Comparison of ENCODE assay signal across 8 mouse cellular contexts in genomic region chr5:24586106-24586505, GRCm38 (mm10). TPM values are rescaled to one million over a fixed set of nuclear protein-coding genes. Genes with fewer than 3 reads are reported as not detected.
DNase-seq lines count a peak whose midpoint lies in the region; ATAC-seq lines count a peak whose summit lies in the region.

No protein-coding gene starts in this region.

- no peak for DNase-seq in heart, postnatal 4 days
- DNase-seq in Muller cell, postnatal 12 days (ENCODE audit: inconsistent ontology term), result peak; percentile 28
- no peak for DNase-seq in hindbrain, embryonic 11.5 days (ENCODE audit: low spot score)
- no peak for DNase-seq in midbrain, embryonic 10.5 days (ENCODE audit: low spot score)
- DNase-seq in cerebellum, postnatal 36 days, result no peak
- no peak for DNase-seq in gastrocnemius, postnatal 14 days
- DNase-seq in thymus, postnatal 25 days, result no peak

- no peak for ATAC-seq in heart, embryonic 16.5 days (replicated peaks; ENCODE audit: extremely low read depth, insufficient read depth, low FRiP score)
- ATAC-seq in hindbrain, embryonic 11.5 days (ENCODE audit: low FRiP score), result peak; percentile 52

- no peaks in the 10 kb centered on the region for H3K27me3 ChIP-seq in heart, embryonic 16.5 days (ENCODE audit: control insufficient read depth, insufficient read depth, low read length)
- no peaks in the 10 kb centered on the region for H3K27me3 ChIP-seq in hindbrain, embryonic 11.5 days (ENCODE audit: control insufficient read depth, insufficient read depth, low read length)
- peaks cover 7% of the 10 kb centered on the region; the same call in 1 of the 2 replicates for H3K27me3 ChIP-seq in midbrain, embryonic 10.5 days (ENCODE audit: low read depth, poor library complexity, severe bottlenecking)

- 7% methylated on average over 8 of the region's 8 CpGs for WGBS in heart, embryonic 16.5 days
- WGBS in hindbrain, embryonic 11.5 days, result 15% methylated on average over 8 of the region's 8 CpGs
- WGBS in midbrain, embryonic 10.5 days, result 13% methylated on average over 8 of the region's 8 CpGs

- peak overlapping the region; percentile 78 for H3K4me3 ChIP-seq in heart, embryonic 16.5 days (ENCODE audit: low read length)
- H3K4me3 ChIP-seq in hindbrain, embryonic 11.5 days (ENCODE audit: low read depth, low read length), result peak overlapping the region; percentile 65
- peak overlapping the region; percentile 94 for H3K4me3 ChIP-seq in midbrain, embryonic 10.5 days

- intact Hi-C loops in gastrocnemius, postnatal 14 days (cut with DNase I; ENCODE audit: low total_unique reads), result no loop called here

- peaks cover 14% of the 10 kb centered on the region; the same call in 1 of the 2 replicates for H3K36me3 ChIP-seq in heart, embryonic 16.5 days (ENCODE audit: control insufficient read depth, insufficient read depth)
- H3K36me3 ChIP-seq in hindbrain, embryonic 11.5 days (ENCODE audit: control insufficient read depth, insufficient read depth, low read length), result no peaks in the 10 kb centered on the region
- peaks cover 26% of the 10 kb centered on the region for H3K36me3 ChIP-seq in midbrain, embryonic 10.5 days

- peak overlapping the region; percentile 82 for H3K9ac ChIP-seq in heart, embryonic 16.5 days (ENCODE audit: low read length)
- H3K9ac ChIP-seq in hindbrain, embryonic 11.5 days (ENCODE audit: low read depth, low read length), result peak overlapping the region; percentile 72

- no peaks in the 10 kb centered on the region for H3K9me3 ChIP-seq in heart, embryonic 16.5 days (replicated peaks; ENCODE audit: control insufficient read depth, low read length)
- H3K9me3 ChIP-seq in hindbrain, embryonic 11.5 days (ENCODE audit: control insufficient read depth, low read length), result no peaks in the 10 kb centered on the region
- no peaks in the 10 kb centered on the region for H3K9me3 ChIP-seq in midbrain, embryonic 10.5 days (replicated peaks)

- H3K4me2 ChIP-seq in heart, embryonic 16.5 days (ENCODE audit: low read depth, low read length), result peak overlapping the region; percentile 91
- peak overlapping the region; percentile 68 for H3K4me2 ChIP-seq in hindbrain, embryonic 11.5 days (replicated peaks; ENCODE audit: low read depth, low read length)

- no peak overlapping the region for H3K27ac ChIP-seq in heart, embryonic 16.5 days (ENCODE audit: low read length)
- H3K27ac ChIP-seq in hindbrain, embryonic 11.5 days (ENCODE audit: low read depth, low read length), result no peak overlapping the region
- peak overlapping the region; percentile 87 for H3K27ac ChIP-seq in midbrain, embryonic 10.5 days (replicated peaks)

- peaks cover 18% of the 10 kb centered on the region for H3K4me1 ChIP-seq in heart, embryonic 16.5 days (ENCODE audit: control insufficient read depth, insufficient read depth, low read length)
- peaks cover 8% of the 10 kb centered on the region for H3K4me1 ChIP-seq in hindbrain, embryonic 11.5 days (replicated peaks; ENCODE audit: control insufficient read depth, insufficient read depth, low read length)
- peaks cover 37% of the 10 kb centered on the region for H3K4me1 ChIP-seq in midbrain, embryonic 10.5 days

RNA-seq across cellular contexts. Expression of gene Chpf2, which starts 0.4 kb away (rescaled TPM):
- polyA plus RNA-seq in heart, embryonic 16.5 days (2015; fragmentation: Nextera tagmentation; extraction: Ambion mirVana), result 14.4 and 14.8 TPM in 2 replicates
- 10 to 100 TPM; 19.9 to 21.6 TPM for total RNA-seq in heart, postnatal 4 days (2021)
- 8.6 and 8.7 TPM in 2 replicates for polyA plus RNA-seq in hindbrain, embryonic 11.5 days (2014; fragmentation: Nextera tagmentation; extraction: Ambion mirVana)
- polyA plus RNA-seq in midbrain, embryonic 10.5 days (2016; fragmentation: Nextera tagmentation; extraction: Ambion mirVana), result 14.8 and 19.7 TPM in 2 replicates
- total RNA-seq in gastrocnemius, postnatal 14 days (2021), result 10 to 100 TPM; 15.8 to 17.9 TPM

RNA-seq across cellular contexts. Expression of gene Abcf2, which starts 8.8 kb away (rescaled TPM):
- 68.1 and 72.6 TPM in 2 replicates for polyA plus RNA-seq in heart, embryonic 16.5 days (2015; fragmentation: Nextera tagmentation; extraction: Ambion mirVana)
- 10 to 100 TPM; 47.4 to 49.3 TPM for total RNA-seq in heart, postnatal 4 days (2021)
- polyA plus RNA-seq in hindbrain, embryonic 11.5 days (2014; fragmentation: Nextera tagmentation; extraction: Ambion mirVana), result 121 and 136 TPM in 2 replicates
- polyA plus RNA-seq in midbrain, embryonic 10.5 days (2016; fragmentation: Nextera tagmentation; extraction: Ambion mirVana), result 160 and 170 TPM in 2 replicates
- 10 to 100 TPM; 78.5 to 84.4 TPM for total RNA-seq in gastrocnemius, postnatal 14 days (2021)

RNA-seq across cellular contexts. Expression of gene 4931409K22Rik, which starts 29.5 kb away (rescaled TPM):
- not detected in 2 replicates for polyA plus RNA-seq in heart, embryonic 16.5 days (2015; fragmentation: Nextera tagmentation; extraction: Ambion mirVana)
- total RNA-seq in heart, postnatal 4 days (2021), result not detected
- polyA plus RNA-seq in hindbrain, embryonic 11.5 days (2014; fragmentation: Nextera tagmentation; extraction: Ambion mirVana), result 0.14 TPM in 1 of 2 replicates, not detected in the other
- 0.05 TPM in 1 of 2 replicates, not detected in the other for polyA plus RNA-seq in midbrain, embryonic 10.5 days (2016; fragmentation: Nextera tagmentation; extraction: Ambion mirVana)
- not detected for total RNA-seq in gastrocnemius, postnatal 14 days (2021)

RNA-seq across cellular contexts. Expression of gene Smarcd3, which starts 38.1 kb away (rescaled TPM):
- 47.4 and 48.3 TPM in 2 replicates for polyA plus RNA-seq in heart, embryonic 16.5 days (2015; fragmentation: Nextera tagmentation; extraction: Ambion mirVana)
- 10 to 100 TPM; 89.7 to 96.9 TPM for total RNA-seq in heart, postnatal 4 days (2021)
- polyA plus RNA-seq in hindbrain, embryonic 11.5 days (2014; fragmentation: Nextera tagmentation; extraction: Ambion mirVana), result 42.3 and 45.9 TPM in 2 replicates
- 32.4 and 44.8 TPM in 2 replicates for polyA plus RNA-seq in midbrain, embryonic 10.5 days (2016; fragmentation: Nextera tagmentation; extraction: Ambion mirVana)
- 100 to 1,000 TPM in 1 of 2 experiments, 10 to 100 TPM in 1; 95.1 to 113 TPM for total RNA-seq in gastrocnemius, postnatal 14 days (2021)

RNA-seq across cellular contexts. Expression of gene Asb10, which starts 45.3 kb away (rescaled TPM):
- 10.1 and 10.2 TPM in 2 replicates for polyA plus RNA-seq in heart, embryonic 16.5 days (2015; fragmentation: Nextera tagmentation; extraction: Ambion mirVana)
- 10 to 100 TPM; 19.8 to 23.1 TPM for total RNA-seq in heart, postnatal 4 days (2021)
- polyA plus RNA-seq in hindbrain, embryonic 11.5 days (2014; fragmentation: Nextera tagmentation; extraction: Ambion mirVana), result 0.20 and 0.33 TPM in 2 replicates
- 0.06 and 0.15 TPM in 2 replicates for polyA plus RNA-seq in midbrain, embryonic 10.5 days (2016; fragmentation: Nextera tagmentation; extraction: Ambion mirVana)
- 10 to 100 TPM; 36.2 to 38.4 TPM for total RNA-seq in gastrocnemius, postnatal 14 days (2021)
